Mouse (Mus musculus): ENCODE results near the gene Bcl9. TPM values are rescaled to one million over a fixed set of nuclear protein-coding genes. Genes with fewer than 3 reads are reported as not detected.
A peak's percentile ranks its signal among the peaks of the same experiment; 100 is the strongest.

Bcl9 gene
- polyA plus RNA-seq, 1 experiment: 15.2 TPM

DNA sequence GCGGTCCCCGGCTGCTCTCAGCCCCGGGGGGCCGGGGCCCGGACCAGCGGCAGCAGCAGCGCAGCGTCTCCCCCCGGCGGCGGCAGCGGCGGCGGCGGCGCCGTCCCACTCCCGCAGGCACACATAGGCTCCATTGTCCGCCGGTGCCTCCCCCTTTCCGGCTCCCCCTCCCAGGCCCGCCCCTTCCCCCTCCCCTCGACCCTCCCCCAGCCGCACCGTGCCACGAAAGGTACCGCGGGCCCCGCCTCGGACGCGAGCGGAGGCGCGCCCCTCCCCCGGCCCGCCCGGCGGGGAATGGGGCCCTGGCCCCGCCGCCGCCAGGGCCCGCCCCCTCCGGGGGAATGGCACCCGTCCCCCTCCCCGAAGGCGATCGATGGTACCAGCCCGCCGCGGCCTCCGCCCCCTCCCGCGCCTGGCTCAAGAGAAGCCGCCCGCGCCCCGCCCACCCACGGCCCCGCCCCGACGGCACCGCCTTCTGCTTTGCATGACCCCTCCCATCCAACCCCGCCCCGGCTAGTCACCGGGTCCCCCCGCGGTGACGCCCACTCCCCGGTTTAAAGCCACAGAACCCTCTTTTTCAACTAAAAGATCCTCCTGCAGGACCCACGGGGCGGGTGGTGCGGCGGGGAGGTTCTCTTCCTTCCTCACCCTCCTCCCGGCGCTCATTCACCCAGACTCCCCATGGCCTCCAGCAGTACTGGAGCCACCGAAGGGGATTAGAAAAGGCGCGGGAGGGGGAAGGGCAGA is 70.3 kb downstream of the Bcl9 start:
- 0 out of 2 replicates have a peak, but pooled peaks cover 1% of the 10 kb centered on the region for H3K27me3 ChIP-seq (ENCODE audit: control insufficient read depth, insufficient read depth, low read length)
- H3K4me3 ChIP-seq (ENCODE audit: extremely low read depth, insufficient read depth, insufficient read length): peak overlapping the region; percentile 63
- DNase-seq (ENCODE audit: low read depth in 1 of 2, low spot score in 2 of 2): peak; percentile 80 to 93
- TF ChIP-seq CTCF (IDR thresholded peaks at IDR 0.05; ENCODE audit: extremely low read depth, insufficient read depth, insufficient read length, insufficient replicate concordance) (no peak), POLR2A (IDR thresholded peaks at IDR 0.05; ENCODE audit: low read depth, low read length) (no peak; the same call in 1 of the 2 replicates)
- peaks cover 6% of the 10 kb centered on the region; the same call in 1 of the 2 replicates for H3K4me1 ChIP-seq (ENCODE audit: control insufficient read depth, insufficient read depth, insufficient read length)
- 2% methylated on average over 48 of the region's 79 CpGs for WGBS
- 0 out of 2 replicates have a peak, but pooled peaks cover 2% of the 10 kb centered on the region for H3K36me3 ChIP-seq (ENCODE audit: control insufficient read depth, insufficient read depth, low read length)
- peak overlapping the region; percentile 82 for H3K27ac ChIP-seq (ENCODE audit: insufficient read depth, low read length)

- H3K4me1 ChIP-seq (ENCODE audit: control insufficient read depth, insufficient read depth, insufficient read length): peaks cover under 1% of the 10 kb centered on the region; the same call in 1 of the 2 replicates
- 0 out of 2 replicates have a peak, but pooled peaks cover 2% of the 10 kb centered on the region for H3K36me3 ChIP-seq (ENCODE audit: control insufficient read depth, insufficient read depth, low read length)
- TF ChIP-seq CTCF (IDR thresholded peaks at IDR 0.05; ENCODE audit: extremely low read depth, insufficient read depth, insufficient read length, insufficient replicate concordance): no peak
- H3K4me3 ChIP-seq (ENCODE audit: extremely low read depth, insufficient read depth, insufficient read length): peak overlapping the region; percentile 63
- DNase-seq (ENCODE audit: low read depth in 1 of 2, low spot score in 2 of 2): no peak
- H3K27me3 ChIP-seq (ENCODE audit: control insufficient read depth, insufficient read depth, low read length): 0 out of 2 replicates have a peak, but pooled peaks cover 1% of the 10 kb centered on the region
- WGBS: 4% methylated on average over 18 of the region's 18 CpGs
- no peak overlapping the region for H3K27ac ChIP-seq (ENCODE audit: insufficient read depth, low read length)
These were observed 71.0 kb downstream of the Bcl9 start for GRCm38 (mm10) chr3:97226719-97227118.

GRCm38 (mm10) chr3:97225231-97225630 is 72.5 kb downstream of the Bcl9 start:
- no peak for DNase-seq (ENCODE audit: low read depth in 1 of 2, low spot score in 2 of 2)
- 0 out of 2 replicates have a peak, but pooled peaks cover 1% of the 10 kb centered on the region for H3K27me3 ChIP-seq (ENCODE audit: control insufficient read depth, insufficient read depth, low read length)
- 89% methylated on average over 5 of the region's 5 CpGs for WGBS
- no peak for TF ChIP-seq CTCF (IDR thresholded peaks at IDR 0.05; ENCODE audit: extremely low read depth, insufficient read depth, insufficient read length, insufficient replicate concordance)
- no peak for TF ChIP-seq POLR2A (IDR thresholded peaks at IDR 0.05; ENCODE audit: low read depth, low read length)
- no peak overlapping the region for H3K4me3 ChIP-seq (ENCODE audit: extremely low read depth, insufficient read depth, insufficient read length)
- peaks cover 2% of the 10 kb centered on the region; the same call in 1 of the 2 replicates for H3K36me3 ChIP-seq (ENCODE audit: control insufficient read depth, insufficient read depth, low read length)
- H3K27ac ChIP-seq (ENCODE audit: insufficient read depth, low read length): no peak overlapping the region
- H3K4me1 ChIP-seq (ENCODE audit: control insufficient read depth, insufficient read depth, insufficient read length): no peaks in the 10 kb centered on the region; the same call in 1 of the 2 replicates

- Histone ChIP-seq H3K4me3 (ENCODE audit: extremely low read depth, insufficient read depth, insufficient read length) (no peak overlapping the region), H3K4me1 (ENCODE audit: control insufficient read depth, insufficient read depth, insufficient read length) (no peaks in the 10 kb centered on the region; the same call in 1 of the 2 replicates), H3K36me3 (ENCODE audit: control insufficient read depth, insufficient read depth, low read length) (peaks cover 3% of the 10 kb centered on the region; the same call in 1 of the 2 replicates), H3K27ac (ENCODE audit: insufficient read depth, low read length) (no peak overlapping the region), H3K27me3 (ENCODE audit: control insufficient read depth, insufficient read depth, low read length) (0 out of 2 replicates have a peak, but pooled peaks cover 1% of the 10 kb centered on the region)
- 86% methylated on average over 9 of the region's 9 CpGs for WGBS
- TF ChIP-seq CTCF (IDR thresholded peaks at IDR 0.05; ENCODE audit: extremely low read depth, insufficient read depth, insufficient read length, insufficient replicate concordance): no peak
- no peak for TF ChIP-seq POLR2A (IDR thresholded peaks at IDR 0.05; ENCODE audit: low read depth, low read length)
- DNase-seq (ENCODE audit: low read depth in 1 of 2, low spot score in 2 of 2): no peak
These were observed 74.5 kb downstream of the Bcl9 start for GRCm38 (mm10) chr3:97223261-97223660.

GRCm38 (mm10) chr3:97215526-97215925 is 82.2 kb downstream of the Bcl9 start:
- TF ChIP-seq POLR2A (IDR thresholded peaks at IDR 0.05; ENCODE audit: low read depth, low read length) (no peak), CTCF (IDR thresholded peaks at IDR 0.05; ENCODE audit: extremely low read depth, insufficient read depth, insufficient read length, insufficient replicate concordance) (no peak)
- no peak for DNase-seq (ENCODE audit: low read depth in 1 of 2, low spot score in 2 of 2)
- H3K27me3 ChIP-seq (ENCODE audit: control insufficient read depth, insufficient read depth, low read length): no peaks in the 10 kb centered on the region
- no peaks in the 10 kb centered on the region for H3K4me1 ChIP-seq (ENCODE audit: control insufficient read depth, insufficient read depth, insufficient read length)
- peaks cover 20% of the 10 kb centered on the region for H3K36me3 ChIP-seq (ENCODE audit: control insufficient read depth, insufficient read depth, low read length)
- no peak overlapping the region for H3K4me3 ChIP-seq (ENCODE audit: extremely low read depth, insufficient read depth, insufficient read length)
- H3K27ac ChIP-seq (ENCODE audit: insufficient read depth, low read length): no peak overlapping the region
- WGBS: 91% methylated on average over 3 of the region's 3 CpGs

DNA sequence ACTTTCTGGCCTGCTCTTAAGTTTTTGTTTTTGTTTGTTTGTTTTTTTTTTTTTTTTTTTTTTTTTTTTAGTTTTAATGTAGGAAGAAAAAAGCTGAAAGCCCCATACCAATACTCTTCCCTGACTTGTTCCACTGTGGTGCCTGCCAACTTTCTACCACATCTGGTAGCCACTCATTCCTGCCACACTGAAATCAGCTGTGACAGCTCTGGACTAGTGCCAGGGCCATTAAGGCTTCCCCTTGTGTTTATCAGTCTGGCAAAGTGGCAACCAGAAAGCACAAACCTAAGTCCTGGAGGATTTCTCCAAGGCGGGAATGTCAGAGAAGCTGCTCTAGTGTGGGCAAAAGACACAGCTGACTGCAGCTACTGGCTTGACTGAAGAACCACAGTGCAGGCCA is 83.3 kb downstream of the Bcl9 start:
- TF ChIP-seq CTCF (IDR thresholded peaks at IDR 0.05; ENCODE audit: extremely low read depth, insufficient read depth, insufficient read length, insufficient replicate concordance): no peak
- TF ChIP-seq POLR2A (IDR thresholded peaks at IDR 0.05; ENCODE audit: low read depth, low read length): no peak
- H3K4me3 ChIP-seq (ENCODE audit: extremely low read depth, insufficient read depth, insufficient read length): no peak overlapping the region
- H3K4me1 ChIP-seq (ENCODE audit: control insufficient read depth, insufficient read depth, insufficient read length): no peaks in the 10 kb centered on the region
- WGBS: 76% methylated on average over 1 of the region's 1 CpGs
- no peaks in the 10 kb centered on the region for H3K27me3 ChIP-seq (ENCODE audit: control insufficient read depth, insufficient read depth, low read length)
- DNase-seq (ENCODE audit: low read depth in 1 of 2, low spot score in 2 of 2): no peak
- H3K27ac ChIP-seq (ENCODE audit: insufficient read depth, low read length): no peak overlapping the region
- peaks cover 30% of the 10 kb centered on the region for H3K36me3 ChIP-seq (ENCODE audit: control insufficient read depth, insufficient read depth, low read length)

- WGBS: 89% methylated on average over 10 of the region's 10 CpGs
These were observed 83.8 kb downstream of the Bcl9 start for GRCm38 (mm10) chr3:97213871-97214270.

More at GRCm38 (mm10) chr3:97213871-97214270, 83.8 kb downstream of the Bcl9 start:
- DNase-seq (ENCODE audit: low read depth in 1 of 2, low spot score in 2 of 2): no peak
- H3K27me3 ChIP-seq (ENCODE audit: control insufficient read depth, insufficient read depth, low read length): no peaks in the 10 kb centered on the region
- no peak overlapping the region for H3K4me3 ChIP-seq (ENCODE audit: extremely low read depth, insufficient read depth, insufficient read length)
- H3K36me3 ChIP-seq (ENCODE audit: control insufficient read depth, insufficient read depth, low read length): peaks cover 28% of the 10 kb centered on the region
- TF ChIP-seq POLR2A (IDR thresholded peaks at IDR 0.05; ENCODE audit: low read depth, low read length) (no peak), CTCF (IDR thresholded peaks at IDR 0.05; ENCODE audit: extremely low read depth, insufficient read depth, insufficient read length, insufficient replicate concordance) (no peak)
- no peaks in the 10 kb centered on the region for H3K4me1 ChIP-seq (ENCODE audit: control insufficient read depth, insufficient read depth, insufficient read length)
- H3K27ac ChIP-seq (ENCODE audit: insufficient read depth, low read length): no peak overlapping the region

All from spleen, adult 2 months (tissue).